Mouse (Mus musculus) thymus, adult 2 months (tissue): ENCODE results near the gene Cdcp2. TPM values are rescaled to one million over a fixed set of nuclear protein-coding genes. Genes with fewer than 3 reads are reported as not detected.

Source experiments
- DNase-seq: peaks from one replicate; pipeline ENCODE4 v3.0.0; 2021
- H3K27ac ChIP-seq: fragments of 200-500 bp; 2 replicates; pipeline ENCODE4 v1.5.1; 2012; ENCODE audit warnings: low read length, control low read depth; ENCODE audit not compliant: control insufficient read depth, insufficient read depth
- H3K27me3 ChIP-seq: fragments of 200-500 bp; 2 replicates; pipeline ENCODE4 v1.6.1; 2012; ENCODE audit warnings: mild to moderate bottlenecking, low read length, moderate library complexity, mixed read lengths; ENCODE audit not compliant: control insufficient read depth, insufficient read depth
- H3K36me3 ChIP-seq: fragments of 200-500 bp; 2 replicates; pipeline ENCODE4 v1.6.1; 2012; ENCODE audit warnings: mild to moderate bottlenecking, low read length, moderate library complexity; ENCODE audit not compliant: control insufficient read depth, insufficient read depth
- H3K4me1 ChIP-seq: fragments of 200-500 bp; replicated peaks from 2 replicates; pipeline ENCODE4 v1.6.1; 2012; ENCODE audit warnings: low read length; ENCODE audit not compliant: control insufficient read depth, insufficient read depth
- H3K4me3 ChIP-seq: fragments of 200-500 bp; 2 replicates; pipeline ENCODE4 v1.5.1; 2012; ENCODE audit warnings: mild to moderate bottlenecking, low read length, control low read depth, moderate library complexity; ENCODE audit not compliant: control insufficient read depth, insufficient read depth
- CTCF ChIP-seq: fragments of 200-500 bp; IDR thresholded peaks from 2 replicates; pipeline ENCODE4 v1.5.1; 2012; ENCODE audit warnings: mild to moderate bottlenecking, control low read depth, low read length, moderate library complexity, borderline replicate concordance; ENCODE audit not compliant: control insufficient read depth, poor library complexity, insufficient read depth; ENCODE audit errors: extremely low read depth
- POLR2A ChIP-seq: fragments of 200-500 bp; IDR thresholded peaks from 2 replicates; pipeline ENCODE4 v1.6.1; 2012; ENCODE audit warnings: mild to moderate bottlenecking, low read length, control low read depth, moderate library complexity; ENCODE audit not compliant: control insufficient read depth, poor library complexity, insufficient read depth; ENCODE audit errors: extremely low read depth
- WGBS: fragments of 180-500 bp; shearing (Covaris S2); methylation state at CpG from one replicate; pipeline ENCODE4 v1.1.7; 2018; 5-methylcytosine and 5-hydroxymethylcytosine counted together
- polyA plus RNA-seq: library from polyadenylated mRNA; depleted of rRNA; stranded (reverse); fragments of >200 nt; gene quantifications from 2 replicates; pipeline ENCODE4 v1.2.3, GENCODE M21; 2012

Cdcp2 gene
- polyA plus RNA-seq, 1 experiment, result 0.46 TPM

- H3K4me1 ChIP-seq, result no peaks in the 10 kb centered on the region
- TF ChIP-seq CTCF (no peak), POLR2A (no peak)
Measured at GRCm38 (mm10) chr4:107058781-107059180, 37.9 kb upstream of the Cdcp2 start.

GRCm38 (mm10) chr4:107061560-107061959 lies 35.1 kb upstream of the Cdcp2 start:
- H3K4me3 ChIP-seq, result no peak overlapping the region
- 89% methylated on average over 4 of the region's 4 CpGs for WGBS
- H3K27ac ChIP-seq, result no peak overlapping the region
- DNase-seq, result no peak
- H3K27me3 ChIP-seq, result no peaks in the 10 kb centered on the region
- TF ChIP-seq CTCF, result no peak
- TF ChIP-seq POLR2A, result no peak
- H3K36me3 ChIP-seq, result peaks cover 24% of the 10 kb centered on the region
- H3K4me1 ChIP-seq, result peaks cover 5% of the 10 kb centered on the region; the same call in 1 of the 2 replicates

More at GRCm38 (mm10) chr4:107058781-107059180, 37.9 kb upstream of the Cdcp2 start:
- Histone ChIP-seq H3K27ac (no peak overlapping the region), H3K4me3 (no peak overlapping the region), H3K36me3 (peaks cover 24% of the 10 kb centered on the region), H3K27me3 (no peaks in the 10 kb centered on the region)
- WGBS, result 27% methylated on average over 6 of the region's 6 CpGs
- no peak for DNase-seq

- TF ChIP-seq CTCF (no peak), POLR2A (no peak)
- no peak for DNase-seq
- Histone ChIP-seq H3K36me3 (peaks cover 24% of the 10 kb centered on the region), H3K27ac (no peak overlapping the region), H3K4me1 (peaks cover 12% of the 10 kb centered on the region), H3K4me3 (no peak overlapping the region), H3K27me3 (no peaks in the 10 kb centered on the region)
- WGBS, result 94% methylated on average over 3 of the region's 3 CpGs
Measured at GRCm38 (mm10) chr4:107063214-107063613, 33.5 kb upstream of the Cdcp2 start.

- Histone ChIP-seq H3K27ac (no peak overlapping the region), H3K36me3 (peaks cover 23% of the 10 kb centered on the region), H3K27me3 (no peaks in the 10 kb centered on the region), H3K4me1 (peaks cover 12% of the 10 kb centered on the region), H3K4me3 (no peak overlapping the region)
- no peak for DNase-seq
- 97% methylated on average over 5 of the region's 5 CpGs for WGBS
- TF ChIP-seq POLR2A (no peak), CTCF (no peak)
Measured at GRCm38 (mm10) chr4:107064394-107065098, 32.1 kb upstream of the Cdcp2 start.

- no peak within 1 kb of the TSS for H3K27ac ChIP-seq
- 0 out of 2 replicates have a peak, but pooled peaks have one; percentile 21 for TF ChIP-seq CTCF
- TF ChIP-seq POLR2A, result peak; percentile 92
- H3K4me1 ChIP-seq, result peaks cover 12% of the 10 kb centered on the region
- WGBS, result 1% methylated on average over 60 of the region's 60 CpGs
- H3K4me3 ChIP-seq, result peak within 1 kb of the TSS; percentile 92
- DNase-seq, result peak; percentile 98
- no peaks in the 10 kb centered on the region for H3K27me3 ChIP-seq
- peaks cover 10% of the 10 kb centered on the region; the same call in 1 of the 2 replicates for H3K36me3 ChIP-seq
Measured at GRCm38 (mm10) chr4:107066252-107067124, 30.2 kb upstream of the Cdcp2 start, which contains the start of the genes Mrpl37 and Cyb5rl. Gene Mrpl37, minus strand, starts transcription at chr4:107066868. Gene Cyb5rl, plus strand, starts transcription at chr4:107066988.

- H3K27ac ChIP-seq, result no peak overlapping the region
- TF ChIP-seq CTCF (peak; percentile 5; the same call in 1 of the 2 replicates), POLR2A (no peak)
- H3K4me3 ChIP-seq, result peak overlapping the region; percentile 92
- H3K36me3 ChIP-seq, result peaks cover 6% of the 10 kb centered on the region; the same call in 1 of the 2 replicates
- no peak for DNase-seq
- H3K4me1 ChIP-seq, result peaks cover 12% of the 10 kb centered on the region
- 5% methylated on average over 33 of the region's 33 CpGs for WGBS
- H3K27me3 ChIP-seq, result no peaks in the 10 kb centered on the region
Measured at GRCm38 (mm10) chr4:107067151-107067840, 29.4 kb upstream of the Cdcp2 start.
